Mouse (Mus musculus): ENCODE results near the gene Wfs1. TPM values are rescaled to one million over a fixed set of nuclear protein-coding genes. Genes with fewer than 3 reads are reported as not detected.

Gene Wfs1
- polyA plus RNA-seq, 1 experiment, result 20.0 TPM

- Histone ChIP-seq H3K4me3 (ENCODE audit: insufficient read depth, low read depth, low read length) (peak overlapping the region; percentile 87), H3K27ac (ENCODE audit: insufficient read depth, low read depth, low read length) (peak overlapping the region; percentile 59; the same call in 1 of the 2 replicates), H3K36me3 (ENCODE audit: control insufficient read depth, insufficient read depth, low read length) (no peaks in the 10 kb centered on the region), H3K27me3 (replicated peaks; ENCODE audit: control insufficient read depth, insufficient read depth, low read length) (no peaks in the 10 kb centered on the region), H3K4me1 (ENCODE audit: control insufficient read depth, insufficient read depth, low read length) (peaks cover 3% of the 10 kb centered on the region; the same call in 1 of the 2 replicates)
- 8% methylated on average over 24 of the region's 24 CpGs for WGBS
- DNase-seq, result peak; percentile 7
- no peak for TF ChIP-seq POLR2A (IDR thresholded peaks at IDR 0.05; ENCODE audit: low read depth, low read length)
- no peak for TF ChIP-seq CTCF (conservative IDR thresholded peaks at IDR 0.05; ENCODE audit: insufficient read depth, insufficient read length, low read depth, low read length)
Observed at GRCm38 (mm10) chr5:36988124-36988780, 753 bp downstream of the Wfs1 start.

GRCm38 (mm10) chr5:36986617-36987016 is 2.4 kb downstream of the Wfs1 start:
- TF ChIP-seq POLR2A (IDR thresholded peaks at IDR 0.05; ENCODE audit: low read depth, low read length), result no peak
- TF ChIP-seq CTCF (conservative IDR thresholded peaks at IDR 0.05; ENCODE audit: insufficient read depth, insufficient read length, low read depth, low read length), result no peak
- WGBS, result 24% methylated on average over 1 of the region's 1 CpGs
- H3K36me3 ChIP-seq (ENCODE audit: control insufficient read depth, insufficient read depth, low read length), result no peaks in the 10 kb centered on the region
- H3K4me3 ChIP-seq (ENCODE audit: insufficient read depth, low read depth, low read length), result no peak overlapping the region
- H3K27ac ChIP-seq (ENCODE audit: insufficient read depth, low read depth, low read length), result no peak overlapping the region
- peak; percentile 2 for DNase-seq
- H3K27me3 ChIP-seq (replicated peaks; ENCODE audit: control insufficient read depth, insufficient read depth, low read length), result no peaks in the 10 kb centered on the region
- H3K4me1 ChIP-seq (ENCODE audit: control insufficient read depth, insufficient read depth, low read length), result peaks cover 3% of the 10 kb centered on the region; the same call in 1 of the 2 replicates

GRCm38 (mm10) chr5:36982271-36982670 is 6.7 kb downstream of the Wfs1 start:
- Histone ChIP-seq H3K36me3 (ENCODE audit: control insufficient read depth, insufficient read depth, low read length) (no peaks in the 10 kb centered on the region), H3K27ac (ENCODE audit: insufficient read depth, low read depth, low read length) (no peak overlapping the region), H3K27me3 (replicated peaks; ENCODE audit: control insufficient read depth, insufficient read depth, low read length) (no peaks in the 10 kb centered on the region), H3K4me1 (ENCODE audit: control insufficient read depth, insufficient read depth, low read length) (no peaks in the 10 kb centered on the region; the same call in 1 of the 2 replicates), H3K4me3 (ENCODE audit: insufficient read depth, low read depth, low read length) (no peak overlapping the region)
- TF ChIP-seq CTCF (conservative IDR thresholded peaks at IDR 0.05; ENCODE audit: insufficient read depth, insufficient read length, low read depth, low read length) (no peak), POLR2A (IDR thresholded peaks at IDR 0.05; ENCODE audit: low read depth, low read length) (no peak)
- DNase-seq, result no peak
- 95% methylated on average over 4 of the region's 4 CpGs for WGBS

- WGBS, result 57% methylated on average over 7 of the region's 7 CpGs
- TF ChIP-seq CTCF (conservative IDR thresholded peaks at IDR 0.05; ENCODE audit: insufficient read depth, insufficient read length, low read depth, low read length) (no peak), POLR2A (IDR thresholded peaks at IDR 0.05; ENCODE audit: low read depth, low read length) (no peak)
- H3K27ac ChIP-seq (ENCODE audit: insufficient read depth, low read depth, low read length), result no peak overlapping the region
Observed at GRCm38 (mm10) chr5:36979631-36980030, 9.4 kb downstream of the Wfs1 start.

GRCm38 (mm10) chr5:36979001-36979400 is 10.0 kb downstream of the Wfs1 start:
- Histone ChIP-seq H3K4me1 (ENCODE audit: control insufficient read depth, insufficient read depth, low read length) (no peaks in the 10 kb centered on the region), H3K4me3 (ENCODE audit: insufficient read depth, low read depth, low read length) (no peak overlapping the region), H3K27me3 (replicated peaks; ENCODE audit: control insufficient read depth, insufficient read depth, low read length) (no peaks in the 10 kb centered on the region), H3K27ac (ENCODE audit: insufficient read depth, low read depth, low read length) (no peak overlapping the region), H3K36me3 (ENCODE audit: control insufficient read depth, insufficient read depth, low read length) (no peaks in the 10 kb centered on the region)
- 64% methylated on average over 8 of the region's 8 CpGs for WGBS
- TF ChIP-seq CTCF (conservative IDR thresholded peaks at IDR 0.05; ENCODE audit: insufficient read depth, insufficient read length, low read depth, low read length) (no peak), POLR2A (IDR thresholded peaks at IDR 0.05; ENCODE audit: low read depth, low read length) (no peak)
- DNase-seq, result no peak

More at GRCm38 (mm10) chr5:36979631-36980030, 9.4 kb downstream of the Wfs1 start:
- no peaks in the 10 kb centered on the region for H3K4me1 ChIP-seq (ENCODE audit: control insufficient read depth, insufficient read depth, low read length)
- H3K36me3 ChIP-seq (ENCODE audit: control insufficient read depth, insufficient read depth, low read length), result no peaks in the 10 kb centered on the region
- H3K4me3 ChIP-seq (ENCODE audit: insufficient read depth, low read depth, low read length), result no peak overlapping the region
- H3K27me3 ChIP-seq (replicated peaks; ENCODE audit: control insufficient read depth, insufficient read depth, low read length), result no peaks in the 10 kb centered on the region
- DNase-seq, result no peak

- 57% methylated on average over 9 of the region's 9 CpGs for WGBS
- Histone ChIP-seq H3K4me1 (ENCODE audit: control insufficient read depth, insufficient read depth, low read length) (no peaks in the 10 kb centered on the region), H3K36me3 (ENCODE audit: control insufficient read depth, insufficient read depth, low read length) (no peaks in the 10 kb centered on the region), H3K27ac (ENCODE audit: insufficient read depth, low read depth, low read length) (no peak overlapping the region), H3K4me3 (ENCODE audit: insufficient read depth, low read depth, low read length) (no peak overlapping the region), H3K27me3 (replicated peaks; ENCODE audit: control insufficient read depth, insufficient read depth, low read length) (no peaks in the 10 kb centered on the region)
- DNase-seq, result no peak
- TF ChIP-seq CTCF (conservative IDR thresholded peaks at IDR 0.05; ENCODE audit: insufficient read depth, insufficient read length, low read depth, low read length) (no peak), POLR2A (IDR thresholded peaks at IDR 0.05; ENCODE audit: low read depth, low read length) (no peak)
Observed at GRCm38 (mm10) chr5:36977809-36978208, 11.2 kb downstream of the Wfs1 start.

GRCm38 (mm10) chr5:36975336-36975735 is 13.7 kb downstream of the Wfs1 start:
- Histone ChIP-seq H3K4me1 (ENCODE audit: control insufficient read depth, insufficient read depth, low read length) (no peaks in the 10 kb centered on the region), H3K36me3 (ENCODE audit: control insufficient read depth, insufficient read depth, low read length) (no peaks in the 10 kb centered on the region), H3K27ac (ENCODE audit: insufficient read depth, low read depth, low read length) (no peak overlapping the region), H3K27me3 (replicated peaks; ENCODE audit: control insufficient read depth, insufficient read depth, low read length) (no peaks in the 10 kb centered on the region), H3K4me3 (ENCODE audit: insufficient read depth, low read depth, low read length) (no peak overlapping the region)
- 72% methylated on average over 13 of the region's 13 CpGs for WGBS
- DNase-seq, result no peak
- TF ChIP-seq CTCF (conservative IDR thresholded peaks at IDR 0.05; ENCODE audit: insufficient read depth, insufficient read length, low read depth, low read length) (no peak), POLR2A (IDR thresholded peaks at IDR 0.05; ENCODE audit: low read depth, low read length) (no peak)

Measured in kidney, adult 2 months (tissue).